Mouse (Mus musculus) heart, adult 2 months (tissue): ENCODE data around the gene Mepce. TPM values are rescaled to one million over a fixed set of nuclear protein-coding genes. Genes with fewer than 3 reads are reported as not detected.
A peak's percentile ranks its signal among the peaks of the same experiment; 100 is the strongest.

Source experiments
- DNase-seq, 2 experiments: peaks; one replicate each; pipeline ENCODE4 v3.0.0; 2021
- H3K27ac ChIP-seq: fragments of 200-600 bp; 2 replicates; pipeline ENCODE4 v1.8.1; 2022
- H3K27me3 ChIP-seq: fragments of 200-500 bp; 2 replicates; pipeline ENCODE4 v1.6.1; 2012; ENCODE audit warnings: mild to moderate bottlenecking, low read length, inconsistent platforms, mixed read lengths; ENCODE audit not compliant: control insufficient read depth, insufficient read depth
- H3K36me3 ChIP-seq: fragments of 200-500 bp; 2 replicates; pipeline ENCODE4 v1.6.1; 2012; ENCODE audit warnings: low read length, inconsistent platforms; ENCODE audit not compliant: control insufficient read depth, insufficient read depth
- H3K4me1 ChIP-seq: fragments of 200-500 bp; 2 replicates; pipeline ENCODE4 v1.6.1; 2011; ENCODE audit warnings: low read length; ENCODE audit not compliant: control insufficient read depth, insufficient read depth
- H3K4me3 ChIP-seq: fragments of 200-600 bp; 2 replicates; pipeline ENCODE4 v1.8.1; 2022
- H3K79me2 ChIP-seq: fragments of 200-500 bp; replicated peaks from 2 replicates; pipeline ENCODE4 v1.6.1; 2012; ENCODE audit warnings: mild to moderate bottlenecking, inconsistent platforms, low read length, moderate library complexity, mixed read lengths; ENCODE audit not compliant: control insufficient read depth, insufficient read depth
- H3K9ac ChIP-seq: fragments of 200-500 bp; 2 replicates; pipeline ENCODE4 v1.6.1; 2012; ENCODE audit warnings: low read depth, mild to moderate bottlenecking, control low read depth, inconsistent platforms, low read length, mixed read lengths
- CTCF ChIP-seq: fragments of 200-600 bp; IDR thresholded peaks from 2 replicates; pipeline ENCODE4 v1.8.1; 2022; ENCODE audit warnings: antibody characterized with exemption, mild to moderate bottlenecking, moderate library complexity
- EP300 ChIP-seq: fragments of 200-500 bp; IDR thresholded peaks from 2 replicates; pipeline ENCODE4 v1.6.1; 2011; ENCODE audit warnings: low read depth, low read length, control low read depth; ENCODE audit not compliant: insufficient read depth
- POLR2A ChIP-seq: fragments of 200-500 bp; IDR thresholded peaks from 2 replicates; pipeline ENCODE4 v1.6.1; 2011; ENCODE audit warnings: mild to moderate bottlenecking, low read depth, low read length, control low read depth; ENCODE audit not compliant: insufficient read depth
- WGBS: fragments of 180-500 bp; shearing (Covaris S2); methylation state at CpG from one replicate; pipeline ENCODE4 v1.1.7; 2018; 5-methylcytosine and 5-hydroxymethylcytosine counted together
- intact Hi-C: fragments of 180-260 bp; cut with DNase I; formaldehyde crosslinking; loops from one replicate; pipeline ENCODE4 v1.15.1; 2025
- polyA plus RNA-seq: library from polyadenylated mRNA; depleted of rRNA; stranded (reverse); fragments of >200 nt; gene quantifications from 2 replicates; pipeline ENCODE4 v1.2.3, GENCODE M21; 2012
- total RNA-seq, 2 experiments: library from RNA; stranded (reverse); gene quantifications; 2 replicates each; pipeline ENCODE4 v1.2.3; 2021

Gene Mepce
- total and polyA plus RNA-seq, 3 experiments = 21.3 to 26.0 (median 24.1) TPM

DNA sequence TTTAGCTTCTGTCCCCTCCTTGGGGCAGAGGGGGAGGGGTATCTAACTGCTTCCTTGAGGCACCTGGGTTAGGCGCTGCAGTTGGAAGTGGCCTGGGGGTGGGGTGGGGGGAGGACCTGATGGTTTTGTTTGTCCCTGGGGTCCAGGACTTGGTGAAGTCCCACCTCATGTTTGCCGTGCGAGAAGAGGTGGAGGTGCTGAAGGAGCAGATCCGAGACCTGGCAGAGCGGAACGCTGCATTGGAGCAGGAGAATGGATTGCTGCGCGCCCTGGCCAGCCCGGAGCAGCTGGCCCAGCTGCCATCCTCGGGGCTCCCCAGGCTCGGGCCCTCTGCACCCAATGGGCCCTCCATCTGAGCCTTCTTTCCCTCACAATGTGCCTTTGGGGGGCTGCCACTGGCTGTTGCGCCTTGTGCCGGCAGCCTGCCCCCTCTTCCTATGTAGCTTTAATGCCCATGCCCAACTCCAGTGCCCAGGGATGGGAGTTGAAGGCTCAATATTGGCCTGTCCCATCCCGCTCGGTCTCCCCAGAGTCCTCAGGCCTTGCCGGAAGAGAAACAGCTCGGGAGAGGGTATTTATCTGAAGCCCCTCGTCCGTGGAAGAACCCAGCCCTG lies 28.4 kb downstream of the Mepce start:
- H3K27me3 ChIP-seq = no peaks in the 10 kb centered on the region
- H3K27ac ChIP-seq = peak overlapping the region; percentile 12
- H3K9ac ChIP-seq = no peak overlapping the region
- no peak overlapping the region for H3K4me3 ChIP-seq
- WGBS = 87% methylated on average over 19 of the region's 19 CpGs
- DNase-seq = peak in 1 of 2 experiments; percentile 27
- TF ChIP-seq EP300 (no peak), CTCF (no peak), POLR2A (no peak)
- H3K79me2 ChIP-seq = no peaks in the 10 kb centered on the region
- intact Hi-C loops = loop anchor here (5.0 kb wide), 1 partner anchor 177 kb away; no protein-coding TSS in a partner anchor
- H3K36me3 ChIP-seq = no peaks in the 10 kb centered on the region; the same call in 1 of the 2 replicates
- peaks cover 9% of the 10 kb centered on the region for H3K4me1 ChIP-seq

DNA sequence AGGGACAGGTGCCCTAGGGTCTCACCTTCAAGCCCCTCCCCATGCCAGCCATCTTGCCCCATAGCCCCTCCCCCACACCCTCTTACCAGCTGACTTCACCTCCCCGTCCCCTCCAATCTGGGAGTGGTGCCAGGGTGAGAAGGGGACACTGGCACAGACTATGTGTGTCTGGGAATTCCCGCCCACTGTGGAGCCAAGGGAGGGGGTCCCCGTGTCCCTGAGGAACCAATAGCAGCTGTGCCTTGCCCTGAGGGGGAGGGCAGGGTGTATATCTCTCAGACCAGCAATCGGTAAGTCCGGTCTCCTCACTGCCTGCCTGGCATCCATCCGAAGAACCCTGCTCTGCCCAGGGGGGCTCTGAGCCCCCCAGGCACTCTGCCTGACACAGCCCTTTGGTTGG lies 29.6 kb downstream of the Mepce start:
- DNase-seq = peak; percentile 64 to 67
- 45% methylated on average over 6 of the region's 6 CpGs for WGBS

DNA sequence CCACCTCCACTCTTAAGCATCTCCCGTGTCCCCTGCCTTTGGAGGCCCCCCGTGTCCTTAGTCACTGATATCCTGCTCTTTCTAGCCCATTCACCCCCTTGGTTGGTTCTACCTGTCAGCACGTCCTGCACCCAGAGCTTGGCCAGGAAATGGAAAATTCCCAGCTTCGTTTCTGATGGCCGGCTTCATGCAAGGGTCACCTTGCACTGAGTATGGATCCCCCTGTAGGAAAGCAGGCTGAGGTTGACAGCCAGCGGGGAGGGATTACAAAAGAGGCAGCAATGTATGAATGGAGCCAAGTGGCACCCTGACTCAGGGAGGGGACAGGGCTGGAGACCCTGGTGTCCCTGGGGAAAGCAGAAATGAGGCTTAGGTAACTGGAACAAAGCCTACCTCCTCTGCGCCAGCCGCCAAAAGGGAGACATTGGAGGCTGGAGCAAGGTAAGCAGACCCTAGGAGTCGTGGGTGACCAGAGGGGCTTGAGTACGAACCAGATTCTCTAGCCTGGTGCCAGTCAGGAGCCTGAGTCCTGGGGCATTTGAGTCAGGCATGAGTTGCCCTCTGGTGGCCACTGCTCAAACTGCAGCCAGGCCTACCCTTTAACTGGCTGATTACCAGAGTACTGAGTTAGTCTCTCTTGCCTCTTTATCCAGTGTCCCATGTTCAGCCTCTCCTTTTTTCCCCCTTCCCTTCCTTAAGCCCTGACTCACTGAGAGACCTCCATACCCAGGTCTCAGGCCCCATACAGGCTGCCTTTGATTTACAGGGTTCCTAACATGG lies 30.4 kb downstream of the Mepce start:
- peaks cover 13% of the 10 kb centered on the region for H3K4me1 ChIP-seq
- no peak for TF ChIP-seq POLR2A
- TF ChIP-seq EP300 = peak; percentile 90
- no peak; the same call in 1 of the 2 replicates for TF ChIP-seq CTCF
- 21% methylated on average over 10 of the region's 10 CpGs for WGBS

More for the DNA sequence above, 29.6 kb downstream of the Mepce start:
- Histone ChIP-seq H3K4me3 (no peak overlapping the region), H3K27ac (peak overlapping the region; percentile 65), H3K4me1 (peaks cover 13% of the 10 kb centered on the region), H3K36me3 (peaks cover 6% of the 10 kb centered on the region; the same call in 1 of the 2 replicates), H3K79me2 (no peaks in the 10 kb centered on the region), H3K27me3 (no peaks in the 10 kb centered on the region), H3K9ac (no peak overlapping the region)
- TF ChIP-seq POLR2A = no peak
- no peak for TF ChIP-seq CTCF
- TF ChIP-seq EP300 = no peak
- intact Hi-C loops = loop anchor here (1.0 to 5.0 kb wide), 4 partner anchors 17 to 176 kb away; partner anchors contain the start of genes Agfg2 and Nyap1

DNA sequence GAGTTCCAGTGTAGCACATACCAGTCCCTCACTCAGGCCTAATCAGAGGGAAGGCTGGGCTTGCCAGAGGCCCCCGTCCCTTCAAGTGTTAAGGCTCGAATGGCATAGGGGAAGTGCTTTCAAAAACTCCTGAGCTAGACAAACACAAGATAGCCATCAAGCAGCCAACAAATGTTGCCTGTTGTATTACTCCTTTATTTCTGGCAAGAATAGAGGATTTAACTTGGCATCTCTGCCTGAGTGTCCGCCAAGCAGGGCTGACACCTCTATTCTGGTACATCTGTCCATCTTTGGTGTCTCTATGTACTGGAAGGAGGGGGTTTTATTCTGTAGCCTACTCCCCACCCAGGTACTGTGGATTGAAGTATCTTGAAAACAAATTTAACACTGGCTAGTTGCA lies 31.3 kb downstream of the Mepce start:
- no peak for DNase-seq
- intact Hi-C loops = loop anchor here (2.0 to 5.0 kb wide), 3 partner anchors 15 to 174 kb away; partner anchors contain the start of genes Agfg2 and Nyap1
- Histone ChIP-seq H3K36me3 (peaks cover 16% of the 10 kb centered on the region; the same call in 1 of the 2 replicates), H3K79me2 (no peaks in the 10 kb centered on the region), H3K27ac (peak overlapping the region; percentile 29), H3K4me1 (peaks cover 15% of the 10 kb centered on the region), H3K9ac (no peak overlapping the region), H3K27me3 (no peaks in the 10 kb centered on the region), H3K4me3 (no peak overlapping the region)
- 37% methylated on average over 3 of the region's 3 CpGs for WGBS
- TF ChIP-seq EP300 (no peak), POLR2A (no peak), CTCF (no peak)

More for the DNA sequence above, 30.4 kb downstream of the Mepce start:
- no peaks in the 10 kb centered on the region for H3K79me2 ChIP-seq
- intact Hi-C loops = loop anchor here (1.0 to 5.0 kb wide), 4 partner anchors 16 to 175 kb away; partner anchors contain the start of genes Agfg2 and Nyap1
- H3K4me3 ChIP-seq = no peak overlapping the region
- H3K9ac ChIP-seq = 0 out of 2 replicates have a peak overlapping the region, but pooled peaks have one; percentile 23
- peak; percentile 85 to 89 for DNase-seq
- H3K36me3 ChIP-seq = peaks cover 11% of the 10 kb centered on the region; the same call in 1 of the 2 replicates
- peak overlapping the region; percentile 65 for H3K27ac ChIP-seq
- H3K27me3 ChIP-seq = no peaks in the 10 kb centered on the region

DNA sequence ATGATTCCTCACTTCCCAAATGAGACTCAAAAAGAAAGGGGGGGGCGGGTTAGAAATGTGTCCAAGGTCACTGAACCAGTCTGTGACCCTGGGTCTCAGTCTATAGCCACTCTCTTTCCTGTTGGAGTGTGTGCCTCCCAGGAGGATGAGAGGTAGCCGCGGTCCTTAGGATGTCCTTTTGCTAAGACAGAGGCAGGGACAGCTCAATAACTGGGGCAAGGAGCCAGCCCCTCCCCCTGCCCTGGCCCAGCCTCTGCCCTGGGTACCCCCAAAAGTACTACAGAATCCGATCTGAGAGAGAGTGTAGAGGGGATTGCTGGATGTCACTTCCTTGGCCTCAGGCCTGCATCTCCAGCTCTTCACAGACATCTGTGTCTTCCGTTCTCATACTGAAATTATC lies 32.0 kb downstream of the Mepce start:
- intact Hi-C loops = loop anchor here (5.0 kb wide), 1 partner anchor 173 kb away; no protein-coding TSS in a partner anchor
- 47% methylated on average over 5 of the region's 5 CpGs for WGBS
- H3K27ac ChIP-seq = peak overlapping the region; percentile 29
- 0 out of 2 replicates have a peak overlapping the region, but pooled peaks have one; percentile 7 for H3K9ac ChIP-seq
- no peaks in the 10 kb centered on the region for H3K27me3 ChIP-seq
- DNase-seq = peak in 1 of 2 experiments; percentile 30
- no peak for TF ChIP-seq CTCF
- TF ChIP-seq POLR2A = no peak
- no peak for TF ChIP-seq EP300
- no peaks in the 10 kb centered on the region for H3K79me2 ChIP-seq
- H3K4me3 ChIP-seq = no peak overlapping the region
- H3K4me1 ChIP-seq = peaks cover 15% of the 10 kb centered on the region
- H3K36me3 ChIP-seq = peaks cover 16% of the 10 kb centered on the region; the same call in 1 of the 2 replicates
